Mouse (Mus musculus) cortical plate, adult 2 months (tissue): ENCODE measurements around the gene Cacnb4. TPM values are rescaled to one million over a fixed set of nuclear protein-coding genes. Genes with fewer than 3 reads are reported as not detected.

Source experiments
- H3K27ac ChIP-seq: fragments of 200-500 bp; 2 replicates; pipeline ENCODE4 v1.5.1; 2012; ENCODE audit warnings: low read length, control low read depth, inconsistent platforms; ENCODE audit not compliant: insufficient read depth
- H3K4me1 ChIP-seq: fragments of 200-500 bp; 2 replicates; pipeline ENCODE4 v1.6.1; 2011; ENCODE audit warnings: low read length; ENCODE audit not compliant: control insufficient read depth, insufficient read depth
- H3K4me3 ChIP-seq: fragments of 200-500 bp; 2 replicates; pipeline ENCODE4 v1.5.1; 2011; ENCODE audit warnings: mild to moderate bottlenecking, low read length, control low read depth; ENCODE audit not compliant: insufficient read depth
- CTCF ChIP-seq: fragments of 200-500 bp; IDR thresholded peaks from 2 replicates; pipeline ENCODE4 v1.5.1; 2011; ENCODE audit warnings: mild to moderate bottlenecking, control low read depth, low read length; ENCODE audit not compliant: insufficient read depth; ENCODE audit errors: extremely low read depth
- POLR2A ChIP-seq: fragments of 200-500 bp; IDR thresholded peaks from 2 replicates; pipeline ENCODE4 v1.6.1; 2011; ENCODE audit warnings: mild to moderate bottlenecking, low read length, control low read depth; ENCODE audit not compliant: insufficient read depth; ENCODE audit errors: extremely low read depth
- polyA plus RNA-seq: library from polyadenylated mRNA; depleted of rRNA; stranded (reverse); fragments of >200 nt; gene quantifications from 2 replicates; pipeline ENCODE4 v1.2.3, GENCODE M21; 2012

Cacnb4 gene
- polyA plus RNA-seq, 1 experiment: 70.3 TPM

DNA sequence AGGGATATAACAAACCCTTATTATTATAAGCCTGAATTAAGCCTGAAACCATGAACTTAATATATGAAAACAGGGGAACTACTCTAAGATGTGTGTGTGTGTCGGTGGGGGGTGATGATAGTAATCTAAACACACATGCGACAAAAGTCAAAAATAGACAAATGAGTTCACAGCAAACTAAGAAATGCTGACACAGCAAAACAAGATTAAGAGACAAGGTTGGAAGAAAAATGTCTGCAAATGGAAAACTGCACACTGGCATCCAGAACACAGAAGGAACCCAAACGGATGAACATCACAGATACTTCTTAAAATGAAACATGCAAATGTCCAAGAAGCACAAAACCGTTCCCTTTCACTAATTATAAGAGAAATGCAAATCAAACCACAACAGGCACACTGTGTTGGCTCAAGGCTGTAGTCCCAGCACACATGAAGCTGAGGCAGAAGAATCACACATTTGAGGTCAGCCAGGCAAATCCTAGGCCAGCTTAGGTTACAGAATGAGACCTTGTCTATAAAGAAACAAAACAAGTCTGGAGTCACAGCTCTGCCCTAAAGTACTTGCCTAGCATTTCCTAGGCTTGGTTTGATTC, 236.1 kb downstream of the Cacnb4 start:
- Histone ChIP-seq H3K4me1 (no peaks in the 10 kb centered on the region), H3K27ac (no peak overlapping the region), H3K4me3 (no peak overlapping the region)
- TF ChIP-seq CTCF (no peak), POLR2A (no peak)

DNA sequence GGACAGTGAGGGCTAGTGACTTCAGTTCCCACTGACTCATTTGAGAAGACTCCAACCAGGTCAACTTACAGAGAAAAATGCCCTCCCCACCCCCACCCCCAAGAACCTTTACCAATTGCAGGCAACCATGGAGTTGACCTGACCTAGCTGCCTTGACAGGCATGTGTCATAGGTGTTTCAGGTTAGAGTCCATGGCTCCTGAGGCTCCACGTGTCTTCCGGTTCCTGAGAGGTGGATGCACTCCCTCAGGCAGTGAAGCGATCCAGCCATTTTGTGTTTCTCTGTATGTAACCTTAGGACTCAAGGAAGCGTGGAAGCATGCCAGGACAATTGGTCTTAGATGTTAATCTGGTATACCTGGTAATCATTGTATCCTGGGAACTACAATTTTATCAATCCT, 238.2 kb downstream of the Cacnb4 start:
- Histone ChIP-seq H3K27ac (no peak overlapping the region), H3K4me1 (no peaks in the 10 kb centered on the region), H3K4me3 (no peak overlapping the region)
- TF ChIP-seq POLR2A (no peak), CTCF (no peak)

DNA sequence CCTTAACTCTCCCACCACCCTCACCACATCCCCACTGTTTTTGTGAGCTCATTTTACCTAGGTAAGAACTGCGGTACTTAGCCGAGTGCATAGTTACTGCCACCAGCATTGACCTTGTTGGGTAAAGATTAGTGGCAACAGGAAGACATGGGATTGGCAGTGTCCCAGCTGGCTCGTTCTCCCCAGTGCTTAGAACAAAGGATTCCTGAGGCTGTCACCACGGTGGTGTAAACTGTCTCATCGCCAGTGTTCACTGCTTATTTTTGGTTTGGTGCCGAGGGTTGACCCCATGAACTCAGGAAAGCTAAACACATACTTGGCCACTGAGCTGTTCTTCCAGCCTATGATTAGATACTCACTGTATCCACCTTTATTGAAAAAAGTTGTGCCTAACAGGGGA, 238.6 kb downstream of the Cacnb4 start:
- TF ChIP-seq CTCF: no peak
- no peak for TF ChIP-seq POLR2A
- Histone ChIP-seq H3K4me3 (no peak overlapping the region), H3K27ac (no peak overlapping the region), H3K4me1 (no peaks in the 10 kb centered on the region)

DNA sequence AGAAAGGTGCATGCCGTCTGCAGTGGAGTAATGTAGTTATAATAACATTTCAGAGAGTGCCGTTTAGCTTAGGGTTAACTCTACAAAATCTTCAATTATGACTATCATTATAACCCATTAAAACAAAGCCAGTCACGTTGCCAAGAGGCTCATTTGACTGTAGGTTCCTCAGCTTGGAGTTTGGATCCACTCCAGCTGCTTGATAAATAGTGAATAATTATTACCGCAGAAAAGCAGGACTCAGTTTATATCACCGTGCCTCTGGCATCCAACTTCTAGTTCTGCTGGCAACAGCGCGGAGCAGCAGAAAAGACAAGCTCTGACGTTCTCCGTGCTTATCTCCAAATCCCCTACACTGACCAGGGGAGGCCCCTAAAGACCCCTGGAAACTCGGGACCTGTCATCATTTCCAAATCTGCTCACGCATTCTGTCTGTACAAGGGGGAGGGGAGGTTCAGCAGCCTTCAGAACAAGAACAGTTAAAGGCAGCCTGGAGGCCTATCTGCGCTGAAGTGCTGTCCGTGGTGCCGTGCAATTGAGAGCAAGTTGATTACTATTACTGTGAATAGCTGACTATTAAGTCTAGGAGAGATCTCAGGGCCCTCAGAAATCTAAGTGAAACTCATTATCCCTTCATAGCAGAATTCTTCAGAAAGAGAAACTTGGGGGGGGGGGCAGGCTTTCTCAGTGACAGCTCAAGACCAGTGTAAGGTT, 240.6 kb downstream of the Cacnb4 start:
- H3K4me1 ChIP-seq: no peaks in the 10 kb centered on the region
- H3K4me3 ChIP-seq: no peak overlapping the region
- H3K27ac ChIP-seq: no peak overlapping the region
- TF ChIP-seq CTCF (no peak), POLR2A (no peak)

DNA sequence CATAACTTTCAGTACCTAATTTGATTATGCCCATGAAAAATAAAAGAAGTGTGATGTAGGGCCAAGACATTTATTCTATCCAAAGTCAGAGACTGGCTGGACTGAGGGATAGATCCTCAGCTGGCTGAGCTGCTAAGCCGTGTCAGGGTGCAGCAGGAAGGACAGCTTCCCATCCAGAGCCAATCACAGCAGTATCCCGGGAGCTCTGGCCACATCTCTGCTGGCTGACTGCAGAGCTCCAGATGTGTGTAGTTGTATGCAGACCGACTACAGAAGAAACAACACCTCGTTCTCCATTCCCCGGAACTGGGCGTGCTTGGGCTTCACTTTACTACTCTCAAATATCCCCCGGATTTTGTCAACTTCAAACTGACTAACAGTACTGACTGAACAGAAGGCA, 243.3 kb downstream of the Cacnb4 start:
- TF ChIP-seq POLR2A (no peak), CTCF (no peak)
- H3K4me1 ChIP-seq: no peaks in the 10 kb centered on the region
- no peak overlapping the region for H3K4me3 ChIP-seq
- no peak overlapping the region for H3K27ac ChIP-seq

DNA sequence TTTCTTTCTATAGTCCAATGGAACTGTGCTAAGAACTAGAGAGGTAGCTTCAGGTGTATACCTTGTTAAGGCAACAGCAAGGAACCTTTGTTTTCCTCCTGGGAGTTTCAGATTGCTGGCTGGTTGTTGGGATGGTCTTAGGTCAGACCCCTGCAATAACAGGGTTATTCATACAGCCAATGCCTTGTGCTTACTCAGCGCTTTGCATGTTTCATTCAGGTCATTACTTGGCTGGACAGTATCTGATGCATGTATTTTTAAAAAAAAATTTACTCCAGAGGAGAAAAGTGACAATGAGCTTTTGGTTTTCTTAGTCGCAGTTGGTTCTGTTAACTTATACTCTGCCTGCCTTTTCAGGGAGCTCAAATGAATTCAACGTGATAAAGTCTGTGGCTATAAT, 249.2 kb downstream of the Cacnb4 start:
- no peaks in the 10 kb centered on the region for H3K4me1 ChIP-seq
- H3K4me3 ChIP-seq: no peak overlapping the region
- no peak overlapping the region for H3K27ac ChIP-seq
- no peak for TF ChIP-seq POLR2A
- TF ChIP-seq CTCF: no peak

DNA sequence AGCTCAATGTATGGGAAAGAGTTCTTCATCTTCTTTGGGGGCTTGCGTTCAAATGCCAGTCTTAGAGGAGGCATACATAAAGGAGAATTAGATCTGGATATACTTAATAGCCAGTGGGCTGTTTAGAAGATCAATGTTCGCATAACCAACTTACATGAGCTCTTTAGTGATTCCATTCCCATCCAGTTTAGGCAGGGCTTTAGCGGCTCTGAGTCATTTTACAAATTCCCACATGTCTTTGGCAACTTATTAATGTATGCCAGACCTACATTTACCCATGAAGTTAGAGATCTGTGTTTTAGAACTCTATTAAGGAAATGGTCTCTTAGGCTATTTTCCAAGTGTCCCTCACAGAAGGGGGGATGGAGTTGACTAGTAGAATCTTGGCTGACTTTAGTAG, 250.6 kb downstream of the Cacnb4 start:
- Histone ChIP-seq H3K4me3 (no peak overlapping the region; the same call in 1 of the 2 replicates), H3K4me1 (peaks cover 5% of the 10 kb centered on the region), H3K27ac (no peak overlapping the region)
- TF ChIP-seq CTCF (no peak), POLR2A (no peak)

DNA sequence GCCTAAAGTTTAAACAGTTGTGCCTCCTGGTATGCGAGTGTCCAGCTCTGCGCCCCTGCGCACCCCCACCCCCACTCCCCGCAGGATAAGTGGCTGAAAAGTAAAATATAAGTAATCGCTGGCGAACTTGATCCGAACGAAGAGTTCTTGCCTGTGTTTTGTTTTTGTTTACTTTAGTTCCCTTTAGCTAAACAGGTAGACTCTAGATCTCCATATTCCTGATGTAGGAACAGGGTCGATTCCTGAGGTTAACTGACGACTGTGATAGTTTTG, 251.2 kb downstream of the Cacnb4 start:
- Histone ChIP-seq H3K4me3 (peak overlapping the region; percentile 93), H3K27ac (no peak overlapping the region), H3K4me1 (peaks cover 5% of the 10 kb centered on the region)
- no peak for TF ChIP-seq CTCF
- TF ChIP-seq POLR2A: no peak

DNA sequence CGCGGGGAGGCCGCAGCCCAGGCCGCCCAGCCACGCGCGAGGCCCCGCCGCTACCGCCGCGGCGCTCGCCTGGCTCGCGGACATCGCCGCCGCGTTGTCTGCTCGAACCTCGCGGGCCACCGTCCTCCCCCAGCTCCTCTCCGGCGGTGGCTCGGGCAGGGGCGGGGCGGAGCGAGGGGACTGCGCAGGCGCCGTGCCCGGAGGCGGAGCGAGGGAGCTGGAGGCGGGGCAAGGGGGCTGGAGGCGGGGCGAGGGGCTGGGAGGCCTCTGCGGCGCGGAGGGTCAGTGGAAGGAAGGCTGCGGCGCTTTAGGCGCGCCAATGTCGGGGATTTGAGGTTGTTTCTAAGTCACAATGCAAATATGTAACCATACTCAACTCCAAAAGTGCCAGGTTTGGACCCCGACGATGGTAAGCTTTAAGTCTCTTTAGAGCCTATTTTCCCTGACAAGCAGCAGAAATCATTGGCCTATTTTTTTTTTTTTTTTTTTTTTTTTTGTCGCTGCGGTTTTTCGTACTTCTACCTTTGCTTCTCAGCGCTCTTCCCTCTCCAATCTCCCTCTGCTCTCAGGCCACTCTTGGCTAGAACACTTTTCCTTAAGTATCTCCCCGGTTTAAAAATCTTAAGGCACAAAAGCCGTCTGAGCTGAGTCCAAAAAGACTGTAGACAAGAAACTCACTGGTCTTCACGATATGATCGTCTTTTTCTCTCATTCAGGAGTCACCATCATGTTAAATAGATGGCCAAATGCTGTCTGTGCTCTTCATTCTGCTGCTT, 251.7 kb downstream of the Cacnb4 start, which contains the start of gene Arl5a:
TSS of gene Arl5a (minus strand) at position 155 of the 776 bp plus-strand sequence.
- peak; percentile 87 for TF ChIP-seq POLR2A
- no peak for TF ChIP-seq CTCF
- Histone ChIP-seq H3K4me3 (peak within 1 kb of the TSS; percentile 93), H3K27ac (peak within 1 kb of the TSS; percentile 95), H3K4me1 (peaks cover 5% of the 10 kb centered on the region)
